Mouse (Mus musculus): ENCODE measurements around the gene Mdga1. TPM values are rescaled to one million over a fixed set of nuclear protein-coding genes. Genes with fewer than 3 reads are reported as not detected.

Mdga1 gene
- polyA plus RNA-seq (2015; fragmentation: Nextera tagmentation; extraction: Ambion mirVana), result 4.0 and 5.8 TPM in 2 replicates

DNA sequence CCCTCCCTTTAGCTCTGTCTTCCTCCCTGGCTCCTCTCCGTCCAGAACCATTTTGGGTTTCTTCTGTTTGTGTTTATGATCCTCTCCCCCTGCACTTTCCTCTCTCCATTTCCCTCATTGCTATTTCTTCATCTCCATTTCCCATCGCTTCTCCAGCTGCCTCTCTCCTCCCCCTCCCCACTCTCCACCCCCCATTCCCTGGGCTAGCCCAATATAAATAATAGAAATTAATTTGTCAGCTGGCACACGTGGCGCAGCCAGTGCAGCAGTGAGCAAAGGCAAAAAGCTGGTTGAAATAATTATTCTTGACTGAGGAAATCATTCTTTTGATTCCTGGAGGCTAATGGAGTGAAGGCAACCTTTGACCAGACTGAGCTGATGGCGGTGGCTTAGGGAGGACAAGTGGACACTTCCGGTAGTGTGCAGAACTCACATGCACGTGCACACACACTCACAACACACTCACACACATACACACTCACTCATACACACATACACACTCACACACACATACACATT, at the start of gene Mdga1:
Gene Mdga1 (minus strand): TSS at position 51 of the 519 bp plus-strand sequence.
- WGBS, result 76% methylated on average over 7 of the region's 7 CpGs
- peaks cover 6% of the 10 kb centered on the region for H3K27me3 ChIP-seq
- no peaks in the 10 kb centered on the region for H3K36me3 ChIP-seq
- H3K9me3 ChIP-seq, result no peaks in the 10 kb centered on the region
- no peak within 1 kb of the TSS for H3K4me3 ChIP-seq
- no peak within 1 kb of the TSS for H3K9ac ChIP-seq
- no peak within 1 kb of the TSS for H3K27ac ChIP-seq
- H3K4me2 ChIP-seq, result no peak within 1 kb of the TSS
- no peak for ATAC-seq (ENCODE audit: insufficient number of reproducible peaks, low FRiP score, low TSS enrichment, low read depth)
- H3K4me1 ChIP-seq, result peaks cover 11% of the 10 kb centered on the region

DNA sequence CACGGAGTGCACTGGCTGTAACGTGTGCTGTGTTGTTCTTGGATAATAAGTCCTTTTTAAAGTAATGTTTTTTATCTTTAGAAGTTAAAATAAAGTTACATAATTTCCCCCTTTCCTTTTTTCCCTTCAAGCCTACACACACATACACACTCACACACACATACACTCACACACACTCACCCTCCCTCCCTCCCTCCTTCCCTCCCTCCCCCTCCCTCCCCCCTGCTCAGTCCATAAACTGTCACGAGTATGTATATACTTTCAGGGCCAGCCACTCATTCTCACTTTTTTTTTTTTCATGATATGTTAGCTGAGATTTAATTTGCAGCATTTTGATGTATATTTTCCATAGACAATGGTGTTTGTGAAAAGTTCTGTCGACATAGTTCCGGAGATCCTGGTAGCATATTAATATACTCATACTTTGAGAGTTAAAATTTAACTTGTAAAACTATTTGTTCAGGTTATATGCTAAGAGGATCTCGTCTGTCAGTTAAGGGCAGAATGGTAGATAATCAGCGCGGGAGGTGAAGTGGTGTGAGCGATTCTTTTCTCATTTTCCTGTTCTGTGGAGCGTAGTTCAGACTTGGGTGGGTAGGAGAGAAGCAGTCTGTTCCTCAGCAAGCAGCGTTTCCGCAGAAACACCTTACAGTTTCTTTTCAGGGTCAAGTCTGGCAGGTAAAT, 49.2 kb upstream of the Mdga1 start:
- Histone ChIP-seq H3K4me3 (no peak overlapping the region), H3K9ac (no peak overlapping the region), H3K9me3 (no peaks in the 10 kb centered on the region), H3K27ac (no peak overlapping the region), H3K36me3 (no peaks in the 10 kb centered on the region), H3K27me3 (no peaks in the 10 kb centered on the region), H3K4me2 (no peak overlapping the region), H3K4me1 (peaks cover 22% of the 10 kb centered on the region)
- ATAC-seq (ENCODE audit: insufficient number of reproducible peaks, low FRiP score, low TSS enrichment, low read depth), result no peak
- 82% methylated on average over 12 of the region's 12 CpGs for WGBS

DNA sequence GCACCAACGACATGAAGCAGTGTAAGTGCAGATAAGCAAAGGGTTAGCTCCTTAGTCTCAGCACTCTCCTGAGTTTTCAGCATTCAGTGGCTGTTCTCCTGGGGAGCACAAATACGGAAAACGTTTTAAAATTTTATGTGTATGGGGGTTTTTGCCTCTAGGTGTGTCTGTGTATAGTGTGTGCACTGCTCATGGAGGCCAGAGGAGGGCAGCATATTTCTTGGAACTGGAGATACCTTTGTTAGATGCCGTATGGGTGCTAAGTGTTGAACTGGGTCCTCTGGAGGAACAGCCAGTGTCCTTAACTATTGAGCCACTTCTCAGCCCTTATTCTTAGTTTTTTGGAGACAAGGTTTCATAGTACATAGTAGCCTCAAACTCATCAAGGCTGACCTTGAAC, 44.8 kb upstream of the Mdga1 start:
- Histone ChIP-seq H3K4me2 (no peak overlapping the region), H3K27me3 (no peaks in the 10 kb centered on the region), H3K4me1 (peaks cover 17% of the 10 kb centered on the region), H3K9me3 (no peaks in the 10 kb centered on the region), H3K9ac (no peak overlapping the region), H3K4me3 (no peak overlapping the region), H3K27ac (no peak overlapping the region), H3K36me3 (no peaks in the 10 kb centered on the region)
- WGBS, result 89% methylated on average over 4 of the region's 4 CpGs
- ATAC-seq (ENCODE audit: insufficient number of reproducible peaks, low FRiP score, low TSS enrichment, low read depth), result no peak

GRCm38 (mm10) chr17:30008392-30008791, 38.5 kb upstream of the Mdga1 start:
- H3K27ac ChIP-seq, result no peak overlapping the region
- no peaks in the 10 kb centered on the region for H3K36me3 ChIP-seq
- no peaks in the 10 kb centered on the region for H3K27me3 ChIP-seq
- no peak overlapping the region for H3K9ac ChIP-seq
- H3K4me1 ChIP-seq, result peaks cover 42% of the 10 kb centered on the region
- no peak overlapping the region for H3K4me2 ChIP-seq
- ATAC-seq (ENCODE audit: insufficient number of reproducible peaks, low FRiP score, low TSS enrichment, low read depth), result no peak
- H3K9me3 ChIP-seq, result no peaks in the 10 kb centered on the region
- H3K4me3 ChIP-seq, result no peak overlapping the region

DNA sequence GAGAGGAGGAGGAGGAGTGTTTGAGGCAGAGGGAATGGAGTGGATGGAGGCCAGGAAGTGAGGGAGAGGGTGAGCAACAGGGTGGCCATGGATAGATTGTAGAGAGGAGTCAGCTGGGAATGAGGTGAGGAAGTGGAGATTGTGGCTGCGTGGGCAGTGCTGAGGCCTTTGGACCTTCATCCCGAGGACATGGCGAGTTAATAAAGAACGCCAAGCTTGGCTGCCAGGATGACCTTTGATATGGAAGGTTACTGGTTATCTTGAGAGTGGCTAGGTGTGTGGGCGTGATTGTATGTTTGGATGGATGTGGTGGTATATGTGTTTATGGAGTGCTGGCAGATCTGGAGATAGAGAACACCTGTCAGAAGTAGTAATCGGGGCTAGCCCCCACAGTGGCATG, 38.0 kb upstream of the Mdga1 start:
- H3K9ac ChIP-seq, result no peak overlapping the region
- H3K27me3 ChIP-seq, result no peaks in the 10 kb centered on the region
- ATAC-seq (ENCODE audit: insufficient number of reproducible peaks, low FRiP score, low TSS enrichment, low read depth), result no peak
- no peak overlapping the region for H3K4me3 ChIP-seq
- H3K36me3 ChIP-seq, result no peaks in the 10 kb centered on the region
- H3K4me2 ChIP-seq, result no peak overlapping the region; the same call in 1 of the 2 replicates
- 76% methylated on average over 6 of the region's 6 CpGs for WGBS
- no peak overlapping the region for H3K27ac ChIP-seq
- H3K4me1 ChIP-seq, result peaks cover 44% of the 10 kb centered on the region
- no peaks in the 10 kb centered on the region for H3K9me3 ChIP-seq

DNA sequence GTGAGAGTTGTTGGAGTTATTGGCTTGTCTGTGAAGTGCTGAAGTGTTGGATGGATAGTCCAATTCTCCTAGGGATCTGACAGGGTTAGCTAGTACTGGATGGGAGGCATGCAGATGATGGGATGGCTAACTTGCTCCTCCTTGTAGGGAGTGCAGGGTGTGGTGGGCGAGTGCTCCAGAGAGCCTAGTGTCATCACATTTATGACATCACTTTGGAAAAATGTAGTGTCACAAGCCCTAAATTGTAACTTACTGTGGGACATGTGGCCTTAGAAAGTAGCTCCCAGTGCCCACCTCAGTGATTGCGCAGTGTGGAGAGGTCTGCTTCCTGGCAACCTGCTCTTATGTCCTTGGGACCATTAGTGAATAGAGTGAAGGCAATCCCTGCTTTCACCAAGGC, 37.0 kb upstream of the Mdga1 start:
- 71% methylated on average over 2 of the region's 2 CpGs for WGBS
- peak overlapping the region; percentile 58; the same call in 1 of the 2 replicates for H3K4me2 ChIP-seq
- no peaks in the 10 kb centered on the region for H3K36me3 ChIP-seq
- ATAC-seq (ENCODE audit: insufficient number of reproducible peaks, low FRiP score, low TSS enrichment, low read depth), result no peak
- peaks cover 41% of the 10 kb centered on the region for H3K4me1 ChIP-seq
- H3K27me3 ChIP-seq, result no peaks in the 10 kb centered on the region
- no peak overlapping the region for H3K4me3 ChIP-seq
- no peaks in the 10 kb centered on the region for H3K9me3 ChIP-seq
- no peak overlapping the region for H3K9ac ChIP-seq
- no peak overlapping the region for H3K27ac ChIP-seq

DNA sequence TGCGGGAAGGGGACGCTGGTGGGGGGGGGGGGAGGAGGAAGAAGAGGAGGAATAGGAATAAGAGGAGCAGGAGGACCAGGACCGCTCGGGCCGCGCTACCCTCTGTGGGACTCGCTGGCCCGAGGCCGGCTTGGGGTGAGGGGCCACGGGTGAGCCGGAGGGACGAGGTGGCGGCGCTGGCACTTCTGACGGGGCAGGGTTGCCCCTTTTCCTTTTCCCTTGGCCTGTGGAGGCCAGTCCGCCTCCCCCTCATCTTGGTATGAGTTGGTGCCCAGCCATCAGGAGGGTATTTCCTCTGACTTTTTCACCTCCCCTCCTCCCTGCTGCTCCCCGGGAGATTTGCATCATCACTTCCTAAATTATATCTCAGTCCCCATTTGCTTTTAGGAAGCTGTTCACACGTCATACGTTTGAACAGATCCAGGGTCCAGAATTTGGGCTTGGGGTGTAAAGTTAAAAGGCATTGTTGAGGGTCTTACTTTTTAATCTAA, 35.6 kb upstream of the Mdga1 start:
- Histone ChIP-seq H3K4me2 (peak overlapping the region; percentile 58), H3K27me3 (no peaks in the 10 kb centered on the region), H3K9me3 (no peaks in the 10 kb centered on the region), H3K36me3 (no peaks in the 10 kb centered on the region), H3K9ac (peak overlapping the region; percentile 91), H3K27ac (peak overlapping the region; percentile 99), H3K4me1 (peaks cover 41% of the 10 kb centered on the region), H3K4me3 (peak overlapping the region; percentile 92)
- no peak for ATAC-seq (ENCODE audit: insufficient number of reproducible peaks, low FRiP score, low TSS enrichment, low read depth)
- WGBS, result 1% methylated on average over 19 of the region's 19 CpGs

GRCm38 (mm10) chr17:30005103-30005443, 35.2 kb upstream of the Mdga1 start:
- Histone ChIP-seq H3K27me3 (no peaks in the 10 kb centered on the region), H3K9ac (peak overlapping the region; percentile 91), H3K4me1 (peaks cover 38% of the 10 kb centered on the region), H3K27ac (peak overlapping the region; percentile 99), H3K4me2 (peak overlapping the region; percentile 58), H3K4me3 (peak overlapping the region; percentile 92), H3K9me3 (no peaks in the 10 kb centered on the region), H3K36me3 (no peaks in the 10 kb centered on the region)
- no peak for ATAC-seq (ENCODE audit: insufficient number of reproducible peaks, low FRiP score, low TSS enrichment, low read depth)
- 0% methylated on average over 24 of the region's 47 CpGs for WGBS

- peak; percentile 94 for ATAC-seq (ENCODE audit: insufficient number of reproducible peaks, low FRiP score, low TSS enrichment, low read depth)
- Histone ChIP-seq H3K27me3 (no peaks in the 10 kb centered on the region), H3K9ac (peak within 1 kb of the TSS; percentile 91), H3K9me3 (no peaks in the 10 kb centered on the region), H3K27ac (peak within 1 kb of the TSS; percentile 99), H3K36me3 (no peaks in the 10 kb centered on the region), H3K4me3 (peak within 1 kb of the TSS; percentile 92), H3K4me1 (peaks cover 33% of the 10 kb centered on the region), H3K4me2 (peak within 1 kb of the TSS; percentile 67)
- WGBS, result under 1% methylated on average over 43 of the region's 93 CpGs
Measured at GRCm38 (mm10) chr17:30004203-30005102, 34.6 kb upstream of the Mdga1 start, which contains the start of gene Zfand3. TSS of gene Zfand3 (plus strand) at chr17:30004733.

- Histone ChIP-seq H3K4me1 (peaks cover 7% of the 10 kb centered on the region), H3K36me3 (no peaks in the 10 kb centered on the region), H3K27ac (no peak overlapping the region), H3K9ac (no peak overlapping the region), H3K4me2 (no peak overlapping the region), H3K9me3 (no peaks in the 10 kb centered on the region), H3K4me3 (no peak overlapping the region), H3K27me3 (no peaks in the 10 kb centered on the region)
- no peak for ATAC-seq (ENCODE audit: insufficient number of reproducible peaks, low FRiP score, low TSS enrichment, low read depth)
- WGBS, result 83% methylated on average over 24 of the region's 24 CpGs
Measured at GRCm38 (mm10) chr17:29998566-29999295, 28.8 kb upstream of the Mdga1 start.

GRCm38 (mm10) chr17:29997726-29998125, 27.8 kb upstream of the Mdga1 start:
- Histone ChIP-seq H3K4me2 (no peak overlapping the region), H3K9ac (no peak overlapping the region), H3K27me3 (no peaks in the 10 kb centered on the region), H3K4me1 (peaks cover 6% of the 10 kb centered on the region; the same call in 1 of the 2 replicates), H3K9me3 (no peaks in the 10 kb centered on the region), H3K27ac (no peak overlapping the region), H3K36me3 (no peaks in the 10 kb centered on the region), H3K4me3 (no peak overlapping the region)
- 57% methylated on average over 7 of the region's 7 CpGs for WGBS
- ATAC-seq (ENCODE audit: insufficient number of reproducible peaks, low FRiP score, low TSS enrichment, low read depth), result no peak
